Mouse (Mus musculus) lung, adult 2 months (tissue): ENCODE data around the gene Polr3a. TPM values are rescaled to one million over a fixed set of nuclear protein-coding genes. Genes with fewer than 3 reads are reported as not detected.

Experiments used
- DNase-seq: peaks from one replicate; pipeline ENCODE4 v3.0.0; 2022
- H3K4me1 ChIP-seq: fragments of 200-500 bp; 2 replicates; pipeline ENCODE4 v1.6.1; 2011; ENCODE audit warnings: low read length; ENCODE audit not compliant: control insufficient read depth, insufficient read depth
- H3K4me3 ChIP-seq: fragments of 200-500 bp; replicated peaks from 2 replicates; pipeline ENCODE3; 2011; ENCODE audit warnings: low read depth, mild to moderate bottlenecking, control low read depth, low read length; ENCODE audit errors: extremely low read depth
- CTCF ChIP-seq: fragments of 200-500 bp; IDR thresholded peaks from 2 replicates; pipeline ENCODE4 v1.5.1; 2011; ENCODE audit warnings: mild to moderate bottlenecking, low read length, control low read depth; ENCODE audit not compliant: insufficient read depth
- POLR2A ChIP-seq: fragments of 200-500 bp; IDR thresholded peaks from 2 replicates; pipeline ENCODE4 v1.6.1; 2011; ENCODE audit warnings: low read depth, mild to moderate bottlenecking, control low read depth, low read length, borderline replicate concordance; ENCODE audit errors: extremely low read depth
- WGBS: fragments of 180-500 bp; shearing (Covaris S2); methylation state at CpG from one replicate; pipeline ENCODE4 v1.1.7; 2018; 5-methylcytosine and 5-hydroxymethylcytosine counted together
- polyA plus RNA-seq: library from polyadenylated mRNA; depleted of rRNA; stranded (reverse); fragments of >200 nt; gene quantifications from 2 replicates; pipeline ENCODE4 v1.2.3, GENCODE M21; 2012; rRNA removed

The Polr3a gene
- 5.5 and 7.4 TPM in 2 replicates for polyA plus RNA-seq

DNA sequence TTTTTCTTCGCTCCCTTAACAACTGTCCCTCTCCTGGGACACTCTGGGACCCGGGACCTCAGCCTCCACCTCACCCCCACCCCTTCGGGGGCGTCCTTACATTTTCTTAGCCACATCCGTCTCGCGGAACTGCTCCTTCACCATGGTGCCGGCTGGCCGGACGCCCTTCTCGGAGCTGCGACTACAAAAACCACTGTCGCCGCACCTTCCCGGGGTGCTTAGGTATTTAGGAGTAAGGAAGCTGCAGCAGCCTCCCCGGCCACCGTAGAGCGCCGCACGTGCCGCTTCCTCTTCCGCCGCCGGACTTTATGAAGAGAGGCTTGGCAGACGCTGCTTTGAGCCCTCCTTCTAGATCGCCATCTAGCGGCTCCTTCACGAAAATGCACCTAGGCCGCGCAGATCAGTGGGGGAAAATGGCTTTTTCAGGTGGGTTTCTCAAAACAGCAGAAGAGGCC is at the start of gene Polr3a, which contains the start of gene Rps24:
Polr3a (minus strand) TSS at position 286 of the 455 bp plus-strand sequence.
Rps24 (plus strand) TSS at position 353 of the 455 bp plus-strand sequence.
- Histone ChIP-seq H3K4me1 (peaks cover 9% of the 10 kb centered on the region), H3K4me3 (peak within 1 kb of the TSS; percentile 99)
- TF ChIP-seq CTCF (peak; percentile 78), POLR2A (peak; percentile 55; the same call in 1 of the 2 replicates)
- under 1% methylated on average over 30 of the region's 30 CpGs for WGBS
- DNase-seq: peak; percentile 85

GRCm38 (mm10) chr14:24534865-24535545 is 48.1 kb upstream of the Polr3a start:
- TF ChIP-seq CTCF (no peak), POLR2A (no peak)
- no peaks in the 10 kb centered on the region for H3K4me1 ChIP-seq
- no peak overlapping the region for H3K4me3 ChIP-seq
- 80% methylated on average over 9 of the region's 9 CpGs for WGBS
- no peak for DNase-seq

GRCm38 (mm10) chr14:24530228-24530627 is 43.4 kb upstream of the Polr3a start:
- WGBS: 7% methylated on average over 6 of the region's 6 CpGs
- no peaks in the 10 kb centered on the region for H3K4me1 ChIP-seq
- no peak overlapping the region for H3K4me3 ChIP-seq
- no peak for DNase-seq
- TF ChIP-seq CTCF: no peak
- no peak for TF ChIP-seq POLR2A

- no peak for TF ChIP-seq CTCF
- no peak for TF ChIP-seq POLR2A
- 67% methylated on average over 10 of the region's 10 CpGs for WGBS
- no peak for DNase-seq
- Histone ChIP-seq H3K4me1 (no peaks in the 10 kb centered on the region), H3K4me3 (no peak overlapping the region)
Measured at GRCm38 (mm10) chr14:24526440-24526839, 39.6 kb upstream of the Polr3a start.

GRCm38 (mm10) chr14:24525677-24526415 is 39.0 kb upstream of the Polr3a start:
- Histone ChIP-seq H3K4me1 (no peaks in the 10 kb centered on the region), H3K4me3 (no peak overlapping the region)
- TF ChIP-seq CTCF: no peak
- no peak for TF ChIP-seq POLR2A
- 67% methylated on average over 10 of the region's 10 CpGs for WGBS
- DNase-seq: no peak

- no peaks in the 10 kb centered on the region for H3K4me1 ChIP-seq
- TF ChIP-seq CTCF (no peak), POLR2A (no peak)
- 67% methylated on average over 3 of the region's 3 CpGs for WGBS
- H3K4me3 ChIP-seq: no peak overlapping the region
- DNase-seq: no peak
Measured at GRCm38 (mm10) chr14:24525137-24525536, 38.3 kb upstream of the Polr3a start.

DNA sequence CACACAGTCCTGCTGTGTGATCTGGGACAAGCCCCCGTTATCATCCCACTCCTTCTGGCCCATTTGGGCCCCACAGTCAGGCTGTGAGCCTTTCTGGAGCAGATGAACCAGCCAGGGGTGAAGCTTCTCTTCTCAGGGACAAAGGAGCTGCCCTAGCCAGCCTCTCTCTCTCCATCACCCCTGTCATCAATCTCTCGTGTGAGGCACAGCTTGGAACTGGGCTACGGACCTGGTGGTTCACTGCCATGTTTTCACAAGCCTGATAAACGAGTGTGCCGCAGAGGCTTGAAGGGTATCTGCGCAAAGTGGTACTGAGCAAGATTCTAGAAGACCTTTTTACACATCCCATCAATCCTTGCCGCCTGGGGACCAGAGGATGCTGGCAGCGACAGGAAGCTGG is 34.7 kb upstream of the Polr3a start:
- Histone ChIP-seq H3K4me1 (no peaks in the 10 kb centered on the region), H3K4me3 (no peak overlapping the region)
- TF ChIP-seq POLR2A: no peak
- no peak for TF ChIP-seq CTCF
- WGBS: 46% methylated on average over 8 of the region's 8 CpGs
- no peak for DNase-seq

DNA sequence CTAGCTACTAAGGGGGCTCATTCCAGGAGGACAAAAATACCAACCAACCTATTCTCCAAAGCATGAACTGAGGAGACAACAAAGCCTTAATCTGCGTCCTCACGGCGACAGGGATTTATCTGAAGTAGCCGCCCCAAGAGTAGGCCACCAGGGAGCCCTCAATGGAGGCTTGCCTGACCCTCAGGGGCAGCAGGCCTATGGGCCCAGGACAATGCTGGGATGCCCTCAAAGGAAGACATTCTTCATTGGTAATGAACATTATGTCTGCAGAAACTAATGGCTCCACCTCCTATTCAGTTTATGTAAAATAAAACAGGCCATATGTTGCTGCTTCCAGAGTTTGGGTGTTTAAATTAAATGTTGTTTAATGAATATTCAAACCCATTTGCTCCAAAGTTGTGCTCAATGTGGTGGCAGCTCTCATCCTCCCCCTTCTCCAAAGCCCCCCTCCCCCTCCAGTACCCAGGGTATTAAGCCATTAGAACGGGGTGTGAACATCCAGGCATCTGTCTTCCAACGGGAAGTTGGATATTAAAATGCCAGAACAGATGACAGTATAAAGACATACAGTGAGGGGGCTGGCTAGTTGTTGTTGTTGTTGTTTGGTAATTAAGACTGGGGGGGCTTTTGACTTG is 25.8 kb upstream of the Polr3a start:
- DNase-seq: no peak
- 83% methylated on average over 6 of the region's 6 CpGs for WGBS
- no peak overlapping the region for H3K4me3 ChIP-seq
- H3K4me1 ChIP-seq: no peaks in the 10 kb centered on the region
- TF ChIP-seq CTCF (no peak), POLR2A (no peak)

DNA sequence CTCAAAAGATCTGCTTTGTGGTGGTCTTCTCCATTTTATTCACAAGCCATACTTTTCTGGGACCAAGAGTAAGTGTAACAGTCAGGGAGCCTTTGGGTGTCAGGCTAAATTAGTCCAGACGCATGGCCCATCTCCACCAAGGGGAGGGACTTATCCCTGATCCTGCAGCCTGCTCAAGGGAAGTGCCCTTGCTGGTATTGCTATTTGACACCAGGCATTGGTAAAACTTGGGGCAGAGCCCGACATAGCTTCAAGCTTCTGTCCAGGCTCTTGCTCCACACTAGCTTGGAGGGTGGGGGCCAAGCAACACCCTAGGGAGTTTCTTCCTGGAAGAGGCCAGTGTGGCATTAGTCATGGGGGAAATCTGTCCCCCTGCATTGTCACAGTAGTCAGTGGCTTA is 23.8 kb upstream of the Polr3a start:
- WGBS: 80% methylated on average over 2 of the region's 2 CpGs
- Histone ChIP-seq H3K4me1 (no peaks in the 10 kb centered on the region), H3K4me3 (no peak overlapping the region)
- TF ChIP-seq CTCF: no peak
- TF ChIP-seq POLR2A: no peak
- no peak for DNase-seq

DNA sequence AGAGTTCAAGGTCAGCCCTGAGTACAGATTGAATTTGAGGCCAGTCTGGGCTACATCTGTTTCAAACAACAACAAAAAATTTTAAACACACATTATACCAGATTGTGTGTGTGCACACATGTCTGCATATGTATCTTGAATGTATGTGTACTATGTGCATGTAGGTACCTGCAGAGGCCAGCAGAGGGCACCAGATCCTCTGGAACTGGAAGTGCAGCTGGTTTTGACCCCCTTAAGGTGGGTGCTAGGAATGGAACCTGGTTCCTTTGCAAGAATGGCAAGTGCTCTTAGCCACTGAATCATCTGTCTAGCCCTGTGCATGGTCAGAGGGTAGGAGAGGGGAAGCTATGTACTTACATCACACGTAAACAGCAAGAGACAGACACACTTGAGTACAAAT is 23.4 kb upstream of the Polr3a start:
- H3K4me1 ChIP-seq: no peaks in the 10 kb centered on the region
- no peak overlapping the region for H3K4me3 ChIP-seq
- no peak for DNase-seq
- 100% methylated on average over 1 of the region's 1 CpGs for WGBS
- no peak for TF ChIP-seq CTCF
- TF ChIP-seq POLR2A: no peak
